Mouse (Mus musculus): Measurements from ENCODE around the gene Traf2. TPM values are rescaled to one million over a fixed set of nuclear protein-coding genes. Genes with fewer than 3 reads are reported as not detected.

Traf2 gene
- total RNA-seq, 1 experiment, result 9.1 TPM

DNA sequence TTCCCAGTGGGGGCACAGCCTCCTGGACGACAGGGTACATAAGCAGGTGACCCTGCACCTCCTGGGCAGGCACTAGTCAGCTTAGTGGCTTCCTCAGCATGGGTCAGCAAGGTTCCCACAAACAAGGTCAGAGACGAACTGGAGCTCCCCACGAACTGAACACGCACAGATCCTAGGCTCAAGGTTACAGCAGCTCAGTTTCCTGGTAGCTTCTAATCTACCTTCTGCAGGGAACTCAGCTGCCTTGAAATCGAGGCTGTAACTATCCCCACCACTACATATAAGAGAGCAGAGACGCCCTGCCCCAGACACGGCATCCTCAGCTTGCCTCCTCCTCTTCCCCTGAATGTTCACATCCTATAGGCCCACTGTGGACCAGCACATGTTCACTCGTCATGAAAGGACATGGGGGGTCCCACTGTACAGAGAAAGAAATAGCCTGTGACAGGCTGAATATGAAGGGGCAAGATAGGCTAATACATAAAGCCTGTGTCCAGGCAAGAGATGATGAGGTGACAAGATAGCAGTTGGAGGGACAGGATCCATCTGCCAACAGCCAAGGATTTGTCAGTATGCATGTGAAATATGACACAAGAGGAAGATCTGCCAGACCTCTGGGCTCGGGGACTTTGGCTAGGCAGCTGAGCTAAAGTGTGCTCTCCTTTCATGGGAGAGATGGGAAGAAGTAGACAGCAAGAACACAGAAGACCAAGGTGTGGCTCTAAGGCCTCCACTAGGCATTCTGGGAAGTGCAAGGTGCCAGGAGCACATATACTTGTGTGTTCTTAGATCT, 20.0 kb downstream of the Traf2 start:
- Histone ChIP-seq H3K4me1 (ENCODE audit: control insufficient read depth in 2 of 2, insufficient read depth in 2 of 2, low read length in 2 of 2, poor library complexity in 1 of 2) (no peaks in the 10 kb centered on the region), H3K9ac (ENCODE audit: insufficient read depth, low read depth, low read length, poor library complexity, severe bottlenecking) (no peak overlapping the region), H3K4me3 (ENCODE audit: insufficient read depth in 1 of 2, low read depth in 1 of 2, low read length in 2 of 2, poor library complexity in 1 of 2, severe bottlenecking in 1 of 2) (no peak overlapping the region), H3K27ac (ENCODE audit: insufficient read depth, low read depth, low read length, poor library complexity, severe bottlenecking) (no peak overlapping the region), H3K36me3 (ENCODE audit: control insufficient read depth, insufficient read depth, low read length, poor library complexity, severe bottlenecking) (peaks cover 45% of the 10 kb centered on the region), H3K9me3 (ENCODE audit: control insufficient read depth, insufficient read depth, low read depth, low read length) (no peaks in the 10 kb centered on the region)
- TF ChIP-seq CHD2 (IDR thresholded peaks at IDR 0.05; ENCODE audit: low read depth, low read length) (no peak), ZC3H11A (IDR thresholded peaks at IDR 0.05; ENCODE audit: borderline replicate concordance, low read depth, low read length) (no peak), HCFC1 (IDR thresholded peaks at IDR 0.05; ENCODE audit: borderline replicate concordance, insufficient read depth, low read length) (no peak), MAFK (IDR thresholded peaks at IDR 0.05; ENCODE audit: insufficient read depth, low read depth, low read length) (no peak), ZNF384 (IDR thresholded peaks at IDR 0.05; ENCODE audit: low read depth, low read length) (no peak)
- DNase-seq (ENCODE audit: low read depth, low spot score), result no peak
- in situ Hi-C loops (cut with MboI; ENCODE audit: low sequenced_read_pairs in 2 of 2, unreplicated experiment in 2 of 2), result no loop called here

GRCm38 (mm10) chr2:25509912-25510311, 36.8 kb downstream of the Traf2 start:
- TF ChIP-seq MAFK (IDR thresholded peaks at IDR 0.05; ENCODE audit: insufficient read depth, low read depth, low read length) (no peak), ZC3H11A (IDR thresholded peaks at IDR 0.05; ENCODE audit: borderline replicate concordance, low read depth, low read length) (no peak), CHD2 (IDR thresholded peaks at IDR 0.05; ENCODE audit: low read depth, low read length) (no peak), ZNF384 (IDR thresholded peaks at IDR 0.05; ENCODE audit: low read depth, low read length) (no peak), HCFC1 (IDR thresholded peaks at IDR 0.05; ENCODE audit: borderline replicate concordance, insufficient read depth, low read length) (no peak)
- Histone ChIP-seq H3K27ac (ENCODE audit: insufficient read depth, low read depth, low read length, poor library complexity, severe bottlenecking) (no peak overlapping the region), H3K4me1 (ENCODE audit: control insufficient read depth in 2 of 2, insufficient read depth in 2 of 2, low read length in 2 of 2, poor library complexity in 1 of 2) (no peaks in the 10 kb centered on the region), H3K36me3 (ENCODE audit: control insufficient read depth, insufficient read depth, low read length, poor library complexity, severe bottlenecking) (no peaks in the 10 kb centered on the region), H3K9ac (ENCODE audit: insufficient read depth, low read depth, low read length, poor library complexity, severe bottlenecking) (no peak overlapping the region), H3K9me3 (ENCODE audit: control insufficient read depth, insufficient read depth, low read depth, low read length) (no peaks in the 10 kb centered on the region), H3K4me3 (ENCODE audit: insufficient read depth in 1 of 2, low read depth in 1 of 2, low read length in 2 of 2, poor library complexity in 1 of 2, severe bottlenecking in 1 of 2) (no peak overlapping the region)
- DNase-seq (ENCODE audit: low read depth, low spot score), result no peak
- in situ Hi-C loops (cut with MboI; ENCODE audit: low sequenced_read_pairs in 2 of 2, unreplicated experiment in 2 of 2), result no loop called here

DNA sequence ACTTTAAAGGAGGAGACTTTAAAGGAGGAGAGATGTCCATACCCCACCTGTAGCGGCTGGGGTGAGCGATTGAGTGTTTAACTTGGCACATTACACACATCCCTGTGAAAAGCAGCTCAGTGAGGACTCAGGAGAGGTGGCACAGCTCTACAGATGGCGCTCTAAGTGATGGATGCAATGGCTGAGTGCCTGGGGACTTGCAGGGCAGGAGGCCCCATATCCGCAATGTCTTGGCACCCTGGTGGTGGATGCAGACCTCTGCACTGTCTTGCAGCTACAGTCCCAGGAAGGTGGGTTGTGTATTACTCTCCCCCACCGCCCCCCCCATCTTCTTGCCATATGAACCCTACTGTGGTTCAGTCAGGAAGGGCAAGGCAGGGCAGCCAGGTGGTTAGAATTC, 39.8 kb downstream of the Traf2 start:
- TF ChIP-seq ZNF384 (IDR thresholded peaks at IDR 0.05; ENCODE audit: low read depth, low read length), result no peak
- no peak for TF ChIP-seq HCFC1 (IDR thresholded peaks at IDR 0.05; ENCODE audit: borderline replicate concordance, insufficient read depth, low read length)
- no peak for TF ChIP-seq ZC3H11A (IDR thresholded peaks at IDR 0.05; ENCODE audit: borderline replicate concordance, low read depth, low read length)
- TF ChIP-seq MAFK (IDR thresholded peaks at IDR 0.05; ENCODE audit: insufficient read depth, low read depth, low read length), result no peak
- no peak for TF ChIP-seq CHD2 (IDR thresholded peaks at IDR 0.05; ENCODE audit: low read depth, low read length)
- Histone ChIP-seq H3K9ac (ENCODE audit: insufficient read depth, low read depth, low read length, poor library complexity, severe bottlenecking) (no peak overlapping the region), H3K27ac (ENCODE audit: insufficient read depth, low read depth, low read length, poor library complexity, severe bottlenecking) (no peak overlapping the region), H3K36me3 (ENCODE audit: control insufficient read depth, insufficient read depth, low read length, poor library complexity, severe bottlenecking) (peaks cover 11% of the 10 kb centered on the region; the same call in 1 of the 2 replicates), H3K4me3 (ENCODE audit: insufficient read depth in 1 of 2, low read depth in 1 of 2, low read length in 2 of 2, poor library complexity in 1 of 2, severe bottlenecking in 1 of 2) (no peak overlapping the region), H3K9me3 (ENCODE audit: control insufficient read depth, insufficient read depth, low read depth, low read length) (no peaks in the 10 kb centered on the region), H3K4me1 (ENCODE audit: control insufficient read depth in 2 of 2, insufficient read depth in 2 of 2, low read length in 2 of 2, poor library complexity in 1 of 2) (peaks cover 0 to 5% of the 10 kb centered on the region in 2 experiments; a peak in 1 of 4 replicates)
- no peak for DNase-seq (ENCODE audit: low read depth, low spot score)
- in situ Hi-C loops (cut with MboI; ENCODE audit: low sequenced_read_pairs in 2 of 2, unreplicated experiment in 2 of 2), result no loop called here

GRCm38 (mm10) chr2:25505860-25506259, 40.9 kb downstream of the Traf2 start:
- in situ Hi-C loops (cut with MboI; ENCODE audit: low sequenced_read_pairs in 2 of 2, unreplicated experiment in 2 of 2), result no loop called here

More at GRCm38 (mm10) chr2:25505860-25506259, 40.9 kb downstream of the Traf2 start:
- no peak for TF ChIP-seq ZC3H11A (IDR thresholded peaks at IDR 0.05; ENCODE audit: borderline replicate concordance, low read depth, low read length)
- no peak for TF ChIP-seq ZNF384 (IDR thresholded peaks at IDR 0.05; ENCODE audit: low read depth, low read length)
- no peak for TF ChIP-seq HCFC1 (IDR thresholded peaks at IDR 0.05; ENCODE audit: borderline replicate concordance, insufficient read depth, low read length)
- no peak for TF ChIP-seq MAFK (IDR thresholded peaks at IDR 0.05; ENCODE audit: insufficient read depth, low read depth, low read length)
- TF ChIP-seq CHD2 (IDR thresholded peaks at IDR 0.05; ENCODE audit: low read depth, low read length), result no peak
- H3K4me1 ChIP-seq (ENCODE audit: control insufficient read depth in 2 of 2, insufficient read depth in 2 of 2, low read length in 2 of 2, poor library complexity in 1 of 2), result peaks cover 0 to 6% of the 10 kb centered on the region in 2 experiments; a peak in 1 of 4 replicates
- H3K9ac ChIP-seq (ENCODE audit: insufficient read depth, low read depth, low read length, poor library complexity, severe bottlenecking), result no peak overlapping the region
- H3K4me3 ChIP-seq (ENCODE audit: insufficient read depth in 1 of 2, low read depth in 1 of 2, low read length in 2 of 2, poor library complexity in 1 of 2, severe bottlenecking in 1 of 2), result no peak overlapping the region
- H3K9me3 ChIP-seq (ENCODE audit: control insufficient read depth, insufficient read depth, low read depth, low read length), result no peaks in the 10 kb centered on the region
- H3K27ac ChIP-seq (ENCODE audit: insufficient read depth, low read depth, low read length, poor library complexity, severe bottlenecking), result no peak overlapping the region
- DNase-seq (ENCODE audit: low read depth, low spot score), result no peak
- H3K36me3 ChIP-seq (ENCODE audit: control insufficient read depth, insufficient read depth, low read length, poor library complexity, severe bottlenecking), result peaks cover 11% of the 10 kb centered on the region; the same call in 1 of the 2 replicates
